Mouse (Mus musculus) megakaryocyte, embryonic 14.5 days (primary cell): ENCODE measurements around the gene Atp1b2. TPM values are rescaled to one million over a fixed set of nuclear protein-coding genes. Genes with fewer than 3 reads are reported as not detected.
"Not testable (repeated sequence)": the region's sequence is repeated elsewhere in the genome, so short reads cannot be mapped to it uniquely, and the experiment has no call there.

Source experiments
- H3K27me3 ChIP-seq: replicated peaks from 2 replicates; pipeline ENCODE3; 2012; ENCODE audit warnings: inconsistent platforms
- H3K36me3 ChIP-seq: replicated peaks from 2 replicates; pipeline ENCODE3; 2012; ENCODE audit warnings: low read length, inconsistent platforms, mixed read lengths
- H3K4me1 ChIP-seq: 2 replicates; pipeline ENCODE4 v1.6.1; 2012; ENCODE audit warnings: inconsistent platforms
- H3K4me3 ChIP-seq: replicated peaks from 2 replicates; pipeline ENCODE3; 2012; ENCODE audit warnings: moderate library complexity, mild to moderate bottlenecking, inconsistent platforms
- H3K9me3 ChIP-seq: 2 replicates; pipeline ENCODE4 v1.6.1; 2012; ENCODE audit warnings: inconsistent platforms
- FLI1 ChIP-seq: IDR thresholded peaks from 2 replicates; pipeline ENCODE4 v1.6.1; 2012; ENCODE audit warnings: low read length, inconsistent platforms, mixed read lengths
- GATA1 ChIP-seq: IDR thresholded peaks from 3 replicates; pipeline ENCODE4 v1.6.1; 2012; ENCODE audit warnings: mixed read lengths, low read length, inconsistent platforms, borderline replicate concordance
- polyA plus RNA-seq: library from polyadenylated mRNA; stranded (reverse); fragments of >175 nt; gene quantifications from 2 replicates; pipeline ENCODE4 v1.2.3, GENCODE M21; 2012; ENCODE audit warnings: low replicate concordance; ENCODE audit not compliant: insufficient read depth

The Atp1b2 gene
- polyA plus RNA-seq: 2.8 and 4.2 TPM in 2 replicates

DNA sequence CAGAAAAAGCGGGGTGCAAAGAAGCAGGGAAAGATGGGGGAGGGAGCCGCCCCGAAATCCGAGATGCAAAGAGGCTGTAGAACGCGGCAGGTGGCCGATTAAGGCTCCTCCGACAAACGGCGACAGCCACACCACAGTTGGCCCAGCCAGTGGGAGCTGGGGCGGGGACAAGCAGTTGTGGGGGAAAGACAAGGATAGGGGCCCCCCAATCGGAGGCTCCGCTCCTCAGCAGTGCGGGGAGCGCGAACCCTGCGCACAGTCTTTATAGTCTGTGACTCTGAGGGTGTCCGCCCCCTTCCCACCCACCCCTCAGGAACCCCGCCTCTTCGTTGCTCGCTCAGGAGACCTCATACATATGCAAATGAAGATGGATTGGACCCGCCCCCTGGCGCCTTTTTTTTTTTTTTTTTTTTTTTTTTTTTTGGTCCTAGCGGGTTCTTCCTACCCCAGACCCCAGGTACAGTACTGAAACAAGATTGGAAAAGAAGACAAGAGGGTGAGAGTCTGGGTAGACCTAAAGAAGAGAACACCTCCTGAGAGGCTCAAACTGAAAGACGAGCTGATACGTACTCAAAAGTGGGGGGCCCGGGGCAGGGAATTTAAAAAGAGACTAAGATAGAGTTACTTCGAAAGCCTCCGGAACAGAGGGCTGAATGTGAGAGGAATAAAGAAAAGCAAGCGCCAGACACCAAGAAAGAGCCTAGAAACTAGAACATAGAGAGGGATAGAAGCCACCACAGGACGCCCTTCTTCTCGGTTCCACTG is at the start of gene Atp1b2:
Atp1b2 (minus strand) TSS at position 217 of the 765 bp plus-strand sequence.
- Histone ChIP-seq H3K36me3 (no peaks in the 10 kb centered on the region), H3K27me3 (peaks cover 36% of the 10 kb centered on the region), H3K4me3 (peak within 1 kb of the TSS; percentile 93), H3K9me3 (no peaks in the 10 kb centered on the region), H3K4me1 (peaks cover 63% of the 10 kb centered on the region)
- no peak for TF ChIP-seq GATA1
- TF ChIP-seq FLI1: no peak

- Histone ChIP-seq H3K9me3 (no peaks in the 10 kb centered on the region), H3K27me3 (no peaks in the 10 kb centered on the region), H3K36me3 (peaks cover 94% of the 10 kb centered on the region), H3K4me3 (no peak overlapping the region), H3K4me1 (peaks cover 49% of the 10 kb centered on the region)
- no peak for TF ChIP-seq FLI1
- no peak for TF ChIP-seq GATA1
Measured at GRCm38 (mm10) chr11:69654760-69655159, 49.0 kb upstream of the Atp1b2 start.

DNA sequence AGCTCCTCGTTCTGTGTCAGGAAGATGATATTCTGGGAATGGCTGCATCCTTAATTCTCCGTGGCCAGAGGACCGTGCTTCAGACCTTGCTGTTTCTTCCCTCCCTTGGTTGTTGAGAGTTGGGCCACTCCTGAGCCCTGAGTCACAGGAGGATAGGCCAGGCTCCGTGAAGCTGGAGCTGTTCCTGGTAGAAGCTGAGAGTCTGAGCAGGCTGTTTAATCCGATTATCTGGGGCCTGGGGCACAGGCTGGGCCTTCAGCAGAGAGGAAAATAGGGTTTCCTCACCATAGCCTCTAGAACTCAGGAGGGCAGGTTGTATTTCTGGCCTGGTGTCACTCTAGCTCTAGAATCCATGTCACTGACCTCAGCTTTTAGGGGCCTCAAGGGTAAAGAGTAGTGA is 47.7 kb upstream of the Atp1b2 start:
- Histone ChIP-seq H3K27me3 (no peaks in the 10 kb centered on the region), H3K4me1 (peaks cover 38% of the 10 kb centered on the region), H3K9me3 (no peaks in the 10 kb centered on the region), H3K36me3 (peaks cover 98% of the 10 kb centered on the region), H3K4me3 (no peak overlapping the region)
- no peak for TF ChIP-seq GATA1
- TF ChIP-seq FLI1: no peak

DNA sequence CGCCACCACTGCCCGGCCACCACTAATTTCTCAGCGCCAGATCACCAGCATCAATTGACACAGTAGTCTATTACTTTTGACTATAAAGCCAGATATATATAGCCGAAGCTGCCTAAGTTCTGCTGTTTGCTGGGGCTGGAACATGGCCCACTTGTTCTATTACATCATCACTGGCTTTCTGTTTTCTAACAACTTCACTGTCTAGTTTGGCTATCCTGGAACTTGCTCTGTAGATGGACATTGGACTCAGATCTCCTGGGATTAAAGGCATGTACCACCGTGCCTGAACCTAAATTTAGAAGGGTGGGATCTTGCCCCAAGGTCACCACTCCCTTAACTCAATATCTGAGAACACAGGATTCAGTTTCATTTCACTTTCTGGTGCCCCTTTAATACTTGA is 40.1 kb upstream of the Atp1b2 start:
- Histone ChIP-seq H3K4me3 (no peak overlapping the region), H3K4me1 (no peaks in the 10 kb centered on the region), H3K36me3 (peaks cover 94% of the 10 kb centered on the region), H3K9me3 (no peaks in the 10 kb centered on the region), H3K27me3 (no peaks in the 10 kb centered on the region)
- no peak for TF ChIP-seq FLI1
- no peak for TF ChIP-seq GATA1

DNA sequence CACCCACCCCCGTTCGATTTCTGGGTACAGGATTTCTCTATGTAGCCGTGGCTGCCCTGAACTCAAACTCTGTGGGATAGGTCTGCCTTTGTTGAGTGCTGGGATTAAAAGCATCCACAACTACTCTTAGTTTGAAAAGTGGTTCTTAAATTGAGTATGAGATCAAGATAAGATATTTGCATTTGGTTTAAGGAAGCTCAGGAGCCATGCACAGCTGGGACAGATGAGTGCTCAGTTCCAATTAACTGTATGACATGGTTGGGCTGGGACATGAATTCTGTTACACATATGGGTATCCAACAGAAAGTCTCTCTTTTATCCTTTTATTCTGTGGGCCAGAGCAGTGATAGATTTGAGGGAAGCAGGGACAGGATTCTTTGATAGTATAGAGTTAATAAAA is 29.7 kb upstream of the Atp1b2 start:
- no peaks in the 10 kb centered on the region for H3K27me3 ChIP-seq
- H3K36me3 ChIP-seq: peaks cover 39% of the 10 kb centered on the region
- peaks cover 44% of the 10 kb centered on the region for H3K4me1 ChIP-seq
- no peaks in the 10 kb centered on the region for H3K9me3 ChIP-seq
- no peak overlapping the region for H3K4me3 ChIP-seq
- TF ChIP-seq GATA1 (no peak), FLI1 (no peak)

DNA sequence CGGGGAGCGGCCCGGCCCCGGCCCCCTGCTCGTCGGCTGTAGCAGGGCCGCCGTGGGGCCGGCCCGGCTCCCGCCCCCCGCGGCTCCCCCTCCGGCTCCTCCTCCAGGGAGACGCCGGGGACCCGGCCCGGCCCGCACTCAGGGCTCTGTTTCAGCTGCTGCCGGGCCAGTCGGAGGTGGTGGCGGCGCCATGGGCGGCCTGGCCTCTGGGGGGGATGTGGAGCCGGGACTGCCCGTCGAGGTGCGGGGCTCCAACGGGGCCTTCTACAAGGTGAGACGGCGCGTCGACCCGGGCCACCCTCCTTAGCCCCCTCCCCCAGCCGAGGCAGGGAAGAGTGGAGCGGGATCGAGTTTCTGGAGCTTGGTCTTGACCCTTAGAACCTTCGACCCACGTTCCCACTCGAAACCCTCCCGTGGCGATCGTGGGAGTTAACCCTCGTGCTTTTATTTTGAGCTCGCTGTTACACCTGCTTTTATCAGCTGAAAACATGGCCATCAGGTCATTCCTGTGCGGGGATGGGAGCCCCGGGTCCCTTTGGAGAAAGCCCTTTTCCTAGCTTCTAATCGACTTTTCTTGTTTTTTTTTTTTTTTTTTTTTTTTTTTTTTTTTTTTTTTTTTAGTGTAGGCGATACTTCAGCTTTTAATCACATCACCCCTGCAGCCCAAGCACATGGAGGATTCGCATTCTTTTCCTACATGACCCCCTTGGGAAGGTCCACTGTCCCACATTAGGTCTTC is 27.6 kb upstream of the Atp1b2 start:
- Histone ChIP-seq H3K27me3 (no peaks in the 10 kb centered on the region), H3K9me3 (no peaks in the 10 kb centered on the region), H3K36me3 (peaks cover 21% of the 10 kb centered on the region), H3K4me3 (peak overlapping the region; percentile 97), H3K4me1 (peaks cover 51% of the 10 kb centered on the region)
- TF ChIP-seq GATA1 (no peak), FLI1 (no peak)

GRCm38 (mm10) chr11:69632284-69633089 is 26.7 kb upstream of the Atp1b2 start, which contains the start of gene Fxr2:
Fxr2 (plus strand) TSS chr11:69632990.
- Histone ChIP-seq H3K36me3 (peaks cover 16% of the 10 kb centered on the region), H3K4me3 (peak within 1 kb of the TSS; percentile 97), H3K4me1 (peaks cover 52% of the 10 kb centered on the region), H3K9me3 (no peaks in the 10 kb centered on the region), H3K27me3 (no peaks in the 10 kb centered on the region)
- TF ChIP-seq FLI1 (no peak), GATA1 (no peak)

- peaks cover 33% of the 10 kb centered on the region for H3K4me1 ChIP-seq
- H3K9me3 ChIP-seq: no peaks in the 10 kb centered on the region
- TF ChIP-seq FLI1 (no peak), GATA1 (no peak)
- no peak overlapping the region for H3K4me3 ChIP-seq
- H3K36me3 ChIP-seq: no peaks in the 10 kb centered on the region
- no peaks in the 10 kb centered on the region for H3K27me3 ChIP-seq
Measured at GRCm38 (mm10) chr11:69629802-69630201, 24.1 kb upstream of the Atp1b2 start.

GRCm38 (mm10) chr11:69628286-69628685 is 22.5 kb upstream of the Atp1b2 start:
- H3K27me3 ChIP-seq: no peaks in the 10 kb centered on the region
- no peaks in the 10 kb centered on the region for H3K36me3 ChIP-seq
- no peaks in the 10 kb centered on the region for H3K9me3 ChIP-seq
- no peak for TF ChIP-seq GATA1
- TF ChIP-seq FLI1: no peak
- peak overlapping the region; percentile 70 for H3K4me3 ChIP-seq
- peaks cover 21% of the 10 kb centered on the region for H3K4me1 ChIP-seq

DNA sequence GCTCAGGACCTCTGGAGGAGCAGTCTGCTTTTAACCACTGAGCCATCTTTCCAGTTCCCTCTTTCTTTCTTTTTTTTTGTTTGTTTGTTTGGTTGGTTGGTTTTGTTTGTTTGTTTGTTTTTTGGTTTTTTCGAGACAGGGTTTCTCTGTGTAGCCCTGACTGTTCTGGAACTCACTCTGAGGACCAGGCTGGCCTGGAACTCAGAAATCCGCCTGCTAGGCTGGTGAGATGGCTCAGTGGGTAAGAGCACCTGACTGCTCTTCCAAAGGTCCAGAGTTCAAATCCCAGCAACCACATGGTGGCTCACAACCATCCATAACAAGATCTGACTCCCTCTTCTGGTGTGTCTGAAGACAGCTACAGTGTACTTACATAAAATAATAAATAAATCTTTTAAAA is 18.6 kb upstream of the Atp1b2 start:
- H3K4me3 ChIP-seq, H3K27me3 ChIP-seq, H3K9me3 ChIP-seq, H3K36me3 ChIP-seq: not testable (repeated sequence)
- H3K4me1 ChIP-seq: peaks cover 34% of the 10 kb centered on the region
